Mouse (Mus musculus): ENCODE measurements around the gene Klk4.

DNA sequence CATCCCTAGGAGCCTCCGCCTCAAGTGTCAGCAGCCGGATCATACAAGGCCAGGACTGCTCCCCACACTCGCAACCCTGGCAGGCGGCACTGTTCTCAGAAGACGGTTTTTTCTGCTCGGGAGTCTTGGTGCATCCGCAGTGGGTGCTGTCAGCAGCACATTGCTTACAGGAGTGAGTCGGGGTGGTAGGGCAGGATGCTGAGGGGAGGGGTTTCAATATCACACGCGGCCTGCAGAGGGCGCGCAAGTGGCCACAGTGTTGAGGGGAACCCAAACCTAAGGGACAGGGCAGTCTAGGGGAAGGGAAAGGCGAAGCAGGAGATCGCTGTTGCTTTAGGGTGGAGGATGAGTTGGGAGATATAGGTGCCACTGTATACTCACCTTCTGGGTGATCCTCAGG lies 2.6 kb downstream of the Klk4 start:
- TF ChIP-seq POLR2A (IDR thresholded peaks at IDR 0.05; ENCODE audit: low read depth, low read length) (no peak), CTCF (IDR thresholded peaks at IDR 0.05; ENCODE audit: extremely low read depth, insufficient read length, insufficient replicate concordance, low read depth, low read length) (peak; percentile 53; the same call in 1 of the 2 replicates)
